Mouse (Mus musculus): ENCODE results near the gene Adgrb2.

- TF ChIP-seq CTCF (IDR thresholded peaks at IDR 0.05; ENCODE audit: low read depth, low read length) (no peak), POLR2A (IDR thresholded peaks at IDR 0.05; ENCODE audit: extremely low read depth, insufficient read depth, low read length) (no peak)
Observed at GRCm38 (mm10) chr4:130001710-130002109, 17.0 kb downstream of the Adgrb2 start.

Data from liver, adult 2 months (tissue).